Mouse (Mus musculus) left cerebral cortex, adult 9 months (tissue): ENCODE data around the gene Alox12b.

Source experiments
- DNase-seq, 2 experiments: peaks; one replicate each; pipeline ENCODE4 v3.0.0; 2022; ENCODE audit warnings: low spot score in 2 of 2

The Alox12b gene

DNA sequence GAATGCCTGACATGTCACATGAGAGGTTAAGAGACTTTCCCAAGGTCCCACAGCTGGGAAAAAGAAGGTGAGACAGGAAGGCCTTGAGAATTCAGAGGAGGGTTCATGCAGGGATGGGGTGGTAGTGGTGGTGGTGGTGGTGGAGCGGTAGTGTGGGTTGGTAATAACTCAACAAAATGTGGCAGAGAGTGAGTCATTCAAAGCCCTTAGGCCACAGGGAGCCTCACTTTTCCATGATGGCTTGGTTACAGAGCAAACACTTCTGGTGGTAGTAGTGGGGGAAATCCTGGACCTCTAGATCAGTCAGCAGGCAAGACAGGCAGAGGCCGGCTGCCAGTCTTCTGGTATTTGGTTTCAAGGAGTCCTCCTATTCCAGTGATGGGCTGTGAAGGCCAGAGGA, 15.8 kb downstream of the Alox12b start:
- DNase-seq: no peak

DNA sequence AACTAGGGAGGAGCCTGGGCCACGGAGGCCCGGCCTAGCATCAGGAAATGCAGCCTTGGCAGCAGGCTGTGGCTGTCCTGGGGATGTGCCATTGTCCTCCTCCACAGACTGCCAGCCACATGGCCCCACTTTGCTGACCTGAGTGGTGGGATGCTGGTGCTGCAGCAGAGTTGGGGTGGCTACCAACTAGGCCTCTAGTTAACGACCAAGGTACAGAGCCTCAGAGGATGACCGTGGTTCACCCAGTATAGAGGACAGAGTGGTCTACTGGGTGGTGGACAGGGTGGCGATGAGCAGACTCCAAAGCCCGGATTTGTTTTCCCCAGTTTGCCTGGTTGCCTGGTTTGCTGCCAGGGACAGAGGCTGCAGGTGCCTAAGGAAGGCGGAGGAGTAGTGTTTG, 17.9 kb downstream of the Alox12b start:
- DNase-seq: no peak

DNA sequence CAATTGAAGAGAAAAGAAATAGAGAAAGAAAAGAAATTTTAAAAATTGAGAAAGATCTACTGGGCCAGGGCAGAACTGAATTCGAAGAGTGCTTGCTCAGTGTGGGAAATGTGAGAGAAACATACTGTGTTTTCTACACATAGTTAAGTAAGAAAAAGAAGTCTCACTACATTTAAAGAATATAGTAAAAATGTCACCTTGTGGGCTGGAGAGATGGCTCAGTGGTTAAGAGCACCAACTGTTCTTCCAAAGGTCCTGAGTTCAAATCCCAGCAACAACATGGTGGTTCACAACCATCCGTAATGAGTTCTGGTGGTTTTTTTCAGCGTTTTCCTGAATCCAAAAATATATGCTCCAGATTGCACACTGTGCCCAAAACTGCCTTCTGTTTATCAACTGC, 21.7 kb downstream of the Alox12b start:
- DNase-seq: no peak

DNA sequence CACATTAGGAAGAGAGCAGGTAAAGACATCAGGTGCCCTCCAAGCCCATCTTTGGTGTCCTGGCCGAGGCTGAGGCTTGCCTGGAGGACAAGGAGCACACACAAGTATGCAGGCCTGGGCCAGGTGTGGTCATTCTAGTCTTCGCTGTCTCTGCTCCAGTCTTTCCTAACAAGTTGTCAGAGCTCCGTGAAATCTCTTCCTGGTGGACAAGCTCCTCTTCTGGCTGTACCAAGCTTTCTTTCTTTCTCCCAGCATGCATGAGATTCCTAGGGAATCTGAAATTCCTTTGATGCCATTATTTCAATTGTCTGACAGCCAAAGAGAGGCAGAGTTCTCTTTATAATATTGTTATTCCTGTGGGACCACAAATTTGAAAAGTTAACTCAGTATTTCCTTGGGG, 22.7 kb downstream of the Alox12b start:
- no peak for DNase-seq

DNA sequence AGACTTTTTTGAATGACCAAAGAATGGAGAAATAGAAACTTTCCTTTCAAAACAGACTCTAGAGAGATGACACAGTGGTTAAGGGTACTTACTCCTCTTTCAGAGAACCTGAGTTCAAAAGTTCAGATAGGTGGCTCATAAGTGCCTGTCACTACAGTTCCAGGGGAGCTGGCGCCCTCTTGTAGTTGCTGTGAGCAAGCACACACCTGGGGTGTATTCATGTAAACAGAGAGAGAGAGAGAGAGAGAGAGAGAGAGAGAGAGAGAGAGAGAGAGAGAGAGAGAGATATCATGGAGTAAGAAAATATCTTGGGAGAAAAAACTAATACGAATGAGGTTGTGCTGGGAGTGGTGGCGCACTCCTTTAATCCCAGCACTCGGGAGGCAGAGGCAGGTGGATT, 23.3 kb downstream of the Alox12b start:
- no peak for DNase-seq

DNA sequence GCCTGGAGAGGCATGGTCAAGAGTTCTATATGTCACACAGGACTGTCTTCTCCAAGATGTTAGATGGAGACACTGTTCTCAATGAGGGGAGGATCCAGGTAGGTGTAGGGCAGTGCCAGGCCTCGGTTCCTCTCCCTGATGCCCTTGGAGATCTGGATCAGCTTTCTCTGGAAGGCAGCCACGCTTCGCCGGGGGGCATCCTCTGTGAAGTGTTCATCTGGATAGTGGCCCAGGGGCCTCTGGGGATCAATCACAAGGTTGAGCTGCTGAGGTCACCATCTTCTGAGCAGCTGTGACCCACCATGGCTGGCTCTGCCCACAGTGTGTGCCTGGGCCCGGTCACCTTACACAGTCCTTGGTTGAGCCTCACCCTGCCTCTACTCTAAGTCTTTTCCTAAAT, 28.2 kb downstream of the Alox12b start:
- no peak for DNase-seq

DNA sequence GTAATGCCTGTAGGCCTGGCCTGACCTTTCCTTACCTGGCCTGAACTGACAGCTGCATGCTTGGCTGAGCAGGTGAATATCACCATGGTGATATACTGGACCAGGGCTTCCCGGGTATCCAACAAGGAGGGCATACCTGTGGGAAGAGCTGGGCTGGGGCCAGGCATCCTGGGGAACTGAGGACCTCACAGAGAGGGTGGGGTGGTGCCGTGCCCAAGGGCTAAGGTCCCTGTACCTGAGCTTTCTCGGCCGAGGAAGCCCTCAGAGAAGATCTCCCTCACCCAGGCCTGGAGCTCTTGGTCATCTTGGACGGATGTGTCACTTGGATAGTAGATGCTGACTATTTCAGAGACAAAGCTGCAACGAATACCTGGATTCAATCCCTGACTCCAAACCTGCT, 29.1 kb downstream of the Alox12b start:
- DNase-seq: no peak

DNA sequence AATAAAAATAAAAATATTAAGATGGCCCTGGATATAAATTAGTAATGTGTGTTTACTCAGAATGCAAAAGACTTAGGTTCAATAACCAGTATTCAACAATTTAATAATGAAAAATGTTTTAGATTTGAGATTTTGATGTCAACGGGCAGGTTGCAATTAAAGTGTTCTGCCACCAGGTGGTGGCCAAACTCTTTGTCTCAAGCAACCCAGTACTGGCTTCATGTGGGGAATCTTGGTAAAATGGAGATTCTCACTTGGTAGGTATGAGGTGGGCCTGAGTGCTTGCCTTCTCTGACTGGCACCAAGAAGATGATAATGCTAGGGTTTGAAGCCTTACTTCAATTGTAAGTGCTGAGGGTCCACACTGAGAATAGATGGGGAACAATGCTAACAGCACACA, 36.1 kb downstream of the Alox12b start:
- peak in 1 of 2 experiments; percentile 22 for DNase-seq

DNA sequence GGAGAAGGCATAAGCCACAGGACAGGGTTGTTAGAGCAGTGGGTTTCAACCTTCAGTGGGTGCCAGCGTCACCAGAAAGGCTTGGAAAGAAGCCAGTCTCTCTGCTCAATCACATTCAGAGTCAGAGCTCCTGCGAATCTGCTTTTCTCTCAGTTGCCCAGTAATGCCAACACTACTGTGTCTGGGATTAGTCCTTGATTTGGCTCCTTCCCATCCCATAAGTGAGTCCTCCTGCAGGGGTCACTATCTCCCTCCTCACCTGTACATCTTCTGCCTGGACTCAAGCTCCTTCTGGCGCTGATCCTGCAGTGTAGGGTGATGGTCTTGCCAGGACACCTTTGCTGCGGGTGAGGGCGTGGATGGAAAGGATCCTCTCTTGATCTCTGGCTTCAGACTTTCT, 40.0 kb downstream of the Alox12b start:
- DNase-seq: peak in 1 of 2 experiments; percentile 19

DNA sequence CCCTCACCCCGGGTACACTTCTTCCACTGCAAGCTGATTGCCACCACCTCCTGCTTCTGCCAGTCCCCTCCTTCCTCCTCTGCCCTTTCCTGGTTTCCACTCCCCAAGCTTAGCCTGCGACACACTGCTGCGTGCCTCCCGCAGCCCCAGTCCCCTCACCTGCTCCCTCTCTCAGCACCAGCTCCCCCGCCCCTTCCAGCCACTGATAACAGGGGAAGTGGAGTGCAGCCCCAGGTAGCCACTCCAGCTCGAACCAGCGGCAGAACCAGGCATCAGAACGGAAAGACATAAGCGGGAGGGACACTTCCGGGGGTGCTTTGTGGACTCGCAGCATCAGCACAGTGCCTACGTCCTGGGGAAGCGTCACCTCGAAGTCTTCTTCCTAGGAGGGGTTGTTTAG, 40.4 kb downstream of the Alox12b start:
- DNase-seq: no peak

DNA sequence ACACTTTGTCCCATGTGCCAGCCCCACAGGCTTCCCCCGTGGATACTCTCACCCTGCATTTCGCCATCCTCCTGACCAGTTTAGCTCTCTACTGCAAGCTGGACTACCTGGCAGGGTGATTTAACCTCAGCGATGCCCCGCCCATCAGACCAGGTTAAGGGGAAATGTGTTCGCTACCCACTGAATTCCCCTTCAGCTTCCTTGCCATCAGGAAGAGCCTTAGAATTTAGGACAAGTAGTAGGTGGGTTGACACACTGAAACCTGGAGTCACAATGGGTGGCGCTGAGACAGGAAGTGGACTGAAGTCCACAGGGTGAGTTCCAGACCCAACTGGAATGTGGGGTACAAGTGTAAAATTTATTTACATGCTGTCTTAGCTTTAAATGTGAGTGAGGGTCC, 41.0 kb downstream of the Alox12b start, which contains the start of gene Alox8:
Alox8 (minus strand) TSS at position 101 of the 400 bp plus-strand sequence.
- no peak for DNase-seq

DNA sequence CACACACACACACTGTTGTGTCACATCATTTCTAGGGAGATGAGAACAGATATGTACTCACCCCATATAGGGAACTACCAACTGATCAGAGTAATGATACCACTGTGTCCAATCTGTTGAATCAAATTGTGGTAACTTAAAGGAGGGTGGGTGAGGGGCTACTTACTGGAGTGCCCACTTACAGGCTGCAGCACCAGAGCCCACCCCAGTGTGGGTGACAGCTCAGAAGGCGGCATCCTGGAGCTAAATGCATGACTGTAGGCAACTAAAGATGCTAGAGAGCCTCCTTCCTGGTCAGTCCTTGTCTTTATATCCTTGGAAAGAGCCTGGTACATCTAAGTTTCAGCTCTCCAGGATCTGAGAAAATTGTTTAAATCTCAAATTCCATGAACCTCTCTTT, 42.5 kb downstream of the Alox12b start:
- DNase-seq: no peak

DNA sequence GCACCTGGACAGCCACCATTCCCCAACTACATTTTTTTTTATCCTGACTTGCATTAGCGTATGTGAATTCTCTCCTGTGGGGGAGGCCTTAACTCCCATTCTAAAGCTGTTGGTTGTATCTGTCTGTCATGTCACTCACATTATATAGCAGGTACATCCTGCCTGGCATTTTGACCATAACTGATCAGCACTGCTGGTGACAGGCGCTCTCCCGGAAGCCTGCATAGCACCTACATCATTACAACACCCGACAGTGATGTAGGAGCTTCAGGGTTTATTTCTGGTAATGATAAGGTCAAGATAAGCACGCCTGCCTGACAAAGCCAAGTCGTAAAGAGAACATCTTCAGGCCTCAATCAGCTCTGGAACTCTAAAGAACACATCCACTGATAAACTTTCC, 43.4 kb downstream of the Alox12b start:
- no peak for DNase-seq

DNA sequence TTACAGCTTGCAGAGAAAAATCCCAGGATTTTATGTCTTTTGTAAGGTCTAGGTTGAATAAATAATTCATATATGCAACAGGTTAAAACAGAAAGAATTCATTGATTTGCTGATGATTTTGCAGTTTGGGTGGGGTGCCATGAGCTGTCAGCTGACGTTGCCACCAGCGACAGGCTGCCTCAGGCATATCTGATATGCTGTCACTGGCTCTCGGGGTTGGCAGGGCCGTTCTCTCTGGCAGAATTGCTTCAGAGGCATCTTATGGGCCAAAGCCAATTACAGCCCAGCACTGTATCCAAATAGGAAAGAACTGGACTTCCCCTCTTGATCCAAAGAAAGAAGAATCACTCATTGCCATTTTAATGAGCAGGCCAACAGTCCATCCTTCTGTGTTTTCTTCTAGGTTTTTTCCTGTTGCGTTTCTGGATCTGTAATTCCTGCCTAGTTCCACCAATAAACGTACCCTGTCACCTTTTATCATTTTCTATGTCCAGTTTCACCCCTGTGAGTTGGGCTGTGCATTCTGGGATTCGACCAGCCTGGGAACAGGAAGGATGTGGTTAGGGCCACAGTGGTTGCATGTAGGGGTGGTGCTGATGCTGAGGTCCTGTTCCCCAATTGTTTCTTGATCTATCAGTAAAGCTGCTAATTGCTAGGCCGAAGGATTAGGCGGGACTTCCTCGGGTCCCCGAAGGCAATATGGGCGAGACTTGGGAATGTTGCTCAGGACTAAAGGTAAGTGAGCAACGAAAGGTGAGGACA, 45.9 kb downstream of the Alox12b start:
- no peak for DNase-seq

DNA sequence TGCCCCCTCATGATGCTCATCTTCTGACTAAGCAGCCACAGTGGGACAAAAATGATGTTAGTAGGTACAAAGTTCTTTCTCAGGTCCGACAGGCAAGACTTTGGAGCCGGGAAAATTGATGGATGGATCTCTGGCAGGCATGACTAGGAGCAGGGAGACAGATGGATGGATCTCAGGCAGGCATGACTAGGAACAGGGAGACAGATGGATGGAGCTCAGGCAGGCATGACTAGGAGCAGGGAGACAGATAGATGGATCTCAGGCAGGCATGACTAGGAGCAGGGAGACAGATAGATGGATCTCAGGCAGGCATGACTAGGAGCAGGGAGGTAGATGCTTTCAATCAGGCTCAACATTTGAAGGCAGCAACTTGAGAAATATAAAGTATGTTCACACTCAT, 54.6 kb downstream of the Alox12b start:
- peak; percentile 63 to 65 for DNase-seq

DNA sequence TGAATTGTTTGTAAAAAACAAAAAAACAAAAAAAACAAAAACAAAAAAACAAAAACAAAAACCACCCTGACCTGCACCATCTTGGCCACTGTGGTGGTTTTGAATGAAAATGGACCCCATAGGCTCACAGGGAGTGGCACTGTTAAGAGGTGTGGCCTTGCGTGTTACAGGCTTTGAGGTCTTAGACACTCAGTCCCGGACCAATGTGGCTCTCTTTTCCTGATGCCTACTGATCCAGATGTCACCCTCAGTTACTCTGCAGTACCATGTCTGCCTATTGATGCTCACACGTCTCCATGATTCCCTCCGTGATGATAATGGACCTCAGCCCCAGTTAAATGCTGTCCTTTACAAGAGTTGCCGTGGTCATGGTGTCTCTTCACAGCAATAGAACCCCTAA, 60.6 kb downstream of the Alox12b start:
- no peak for DNase-seq

DNA sequence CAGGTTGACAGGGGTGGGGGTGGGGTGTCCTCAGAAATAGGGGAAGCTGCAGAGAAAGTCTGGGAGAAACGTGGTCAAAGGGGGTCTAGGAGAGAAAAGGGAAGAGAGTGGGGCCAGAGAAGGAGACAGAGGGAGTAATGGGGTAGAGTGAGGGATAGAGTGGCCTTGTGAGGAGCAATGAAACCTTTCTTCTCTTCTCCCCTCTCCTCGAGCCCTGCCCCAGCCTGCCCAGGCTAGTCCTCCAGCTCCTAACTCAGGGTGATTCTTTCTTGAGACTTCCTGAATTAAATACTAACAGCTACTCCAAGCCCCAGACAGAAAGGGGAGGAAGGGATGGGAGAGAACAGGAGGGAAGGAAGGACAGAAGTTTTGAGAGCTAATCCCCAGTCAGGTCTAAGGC, 61.9 kb downstream of the Alox12b start:
- no peak for DNase-seq
